Mouse (Mus musculus) ovary, postnatal 14 days (tissue): ENCODE measurements around the gene Uchl3.

Experiments
- DNase-seq: peaks from one replicate; pipeline ENCODE4 v3.0.0; 2022; ENCODE audit warnings: low spot score

Gene Uchl3

DNA sequence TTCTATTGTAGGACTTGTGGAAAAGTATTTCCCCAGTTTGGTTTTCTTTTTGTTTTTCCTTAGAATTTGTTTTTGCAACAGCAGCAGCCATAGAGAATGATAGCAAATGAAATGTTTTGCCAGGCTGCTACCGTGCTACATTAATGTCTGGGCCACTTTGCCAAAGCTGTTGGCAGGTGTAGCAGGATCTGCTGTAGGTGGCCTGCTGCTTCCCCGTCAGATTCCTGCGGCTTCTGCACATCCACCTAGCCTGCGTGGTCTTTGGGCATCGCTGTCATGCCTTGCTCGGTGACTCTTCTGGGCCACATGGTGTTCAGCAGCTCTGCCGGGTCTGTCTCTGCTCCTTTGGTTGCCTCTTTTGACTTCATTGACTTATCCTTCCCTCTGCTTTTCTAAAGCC lies 14.9 kb downstream of the Uchl3 start:
- DNase-seq = no peak

GRCm38 (mm10) chr14:101672226-101672625 lies 18.5 kb downstream of the Uchl3 start:
- DNase-seq = no peak

- no peak for DNase-seq
Observed at GRCm38 (mm10) chr14:101687696-101688095, 33.9 kb downstream of the Uchl3 start.

DNA sequence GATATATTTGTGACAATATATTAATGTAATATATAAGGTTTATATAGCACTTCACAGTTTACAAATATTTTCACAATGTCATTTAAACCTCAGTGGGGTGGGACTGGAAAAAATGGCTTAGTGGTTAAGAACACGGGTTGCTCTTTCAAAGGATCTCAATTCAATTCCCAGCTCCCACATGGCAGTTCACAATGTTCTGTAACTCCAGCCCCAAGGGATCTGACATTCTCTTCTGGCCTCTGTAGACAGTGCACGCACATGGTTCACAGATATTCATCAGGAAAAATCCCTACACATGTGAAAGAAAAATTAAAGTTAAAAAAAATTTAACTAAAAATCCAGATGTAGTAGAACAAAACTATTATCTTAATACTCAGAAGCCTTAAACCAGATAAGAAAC lies 34.6 kb downstream of the Uchl3 start:
- DNase-seq = no peak

- no peak for DNase-seq
Observed at GRCm38 (mm10) chr14:101704479-101704878, 50.7 kb downstream of the Uchl3 start.

- no peak for DNase-seq
Observed at GRCm38 (mm10) chr14:101707088-101707487, 53.3 kb downstream of the Uchl3 start.

DNA sequence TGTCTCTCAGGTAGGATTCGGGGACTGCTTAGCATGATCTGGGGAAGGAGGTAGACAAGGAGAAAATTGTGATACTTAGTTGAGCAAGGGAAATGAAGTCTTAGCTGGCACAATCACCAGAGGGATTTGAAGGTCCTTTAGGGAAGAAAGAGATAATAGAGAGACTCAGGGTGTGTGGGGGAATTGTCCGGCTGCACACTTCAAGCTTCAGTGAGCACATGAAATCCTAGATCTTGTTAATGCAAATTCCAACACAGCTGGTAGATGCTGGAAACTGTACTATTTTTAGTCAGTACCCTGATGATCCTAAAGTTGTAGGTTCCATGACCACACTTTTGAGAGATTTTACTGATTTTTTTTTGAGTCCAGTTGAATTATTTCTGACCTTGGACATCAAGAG lies 60.6 kb downstream of the Uchl3 start:
- DNase-seq = no peak

DNA sequence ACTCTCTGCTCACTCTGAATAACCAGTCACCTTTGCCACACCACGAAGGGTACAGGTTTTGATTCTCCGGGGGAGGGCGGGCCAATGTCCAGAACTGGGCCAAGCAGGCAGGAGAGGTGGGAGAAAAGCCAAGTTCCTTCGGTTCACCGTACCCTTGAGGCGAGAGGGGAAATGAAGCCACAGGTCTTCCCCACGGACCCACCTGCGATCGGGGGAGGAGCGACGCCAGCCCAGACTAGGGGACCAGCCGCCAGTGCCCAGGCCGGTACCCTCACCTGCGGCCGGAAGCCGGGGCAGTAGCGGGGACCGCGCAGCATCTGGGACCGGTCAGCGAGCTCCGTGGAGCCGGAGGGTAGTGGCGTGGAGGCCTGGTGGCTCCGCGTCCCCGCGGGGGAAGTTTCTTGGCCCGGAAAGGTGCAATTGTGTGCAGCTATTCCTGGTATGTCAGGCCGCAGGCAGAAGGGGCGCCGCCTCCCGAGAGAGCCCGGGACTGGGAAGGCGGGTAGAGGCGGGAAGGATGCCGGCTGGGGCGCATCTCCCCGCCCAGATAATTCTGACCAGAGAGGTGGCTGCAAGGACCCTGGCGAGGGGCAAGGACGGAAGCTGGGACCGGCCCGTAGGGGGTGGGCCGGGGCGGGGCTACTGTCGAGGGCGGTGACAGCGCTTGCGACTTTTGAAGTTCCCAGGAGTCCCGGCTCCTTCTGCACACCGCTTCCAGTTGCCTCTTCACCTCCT lies 75.6 kb downstream of the Uchl3 start, which contains the start of the genes Gm9922 and Lmo7:
Gm9922 (minus strand) TSS at position 578 of the 735 bp plus-strand sequence.
Lmo7 (plus strand) TSS at position 721 of the 735 bp plus-strand sequence.
- peak; percentile 48 for DNase-seq

DNA sequence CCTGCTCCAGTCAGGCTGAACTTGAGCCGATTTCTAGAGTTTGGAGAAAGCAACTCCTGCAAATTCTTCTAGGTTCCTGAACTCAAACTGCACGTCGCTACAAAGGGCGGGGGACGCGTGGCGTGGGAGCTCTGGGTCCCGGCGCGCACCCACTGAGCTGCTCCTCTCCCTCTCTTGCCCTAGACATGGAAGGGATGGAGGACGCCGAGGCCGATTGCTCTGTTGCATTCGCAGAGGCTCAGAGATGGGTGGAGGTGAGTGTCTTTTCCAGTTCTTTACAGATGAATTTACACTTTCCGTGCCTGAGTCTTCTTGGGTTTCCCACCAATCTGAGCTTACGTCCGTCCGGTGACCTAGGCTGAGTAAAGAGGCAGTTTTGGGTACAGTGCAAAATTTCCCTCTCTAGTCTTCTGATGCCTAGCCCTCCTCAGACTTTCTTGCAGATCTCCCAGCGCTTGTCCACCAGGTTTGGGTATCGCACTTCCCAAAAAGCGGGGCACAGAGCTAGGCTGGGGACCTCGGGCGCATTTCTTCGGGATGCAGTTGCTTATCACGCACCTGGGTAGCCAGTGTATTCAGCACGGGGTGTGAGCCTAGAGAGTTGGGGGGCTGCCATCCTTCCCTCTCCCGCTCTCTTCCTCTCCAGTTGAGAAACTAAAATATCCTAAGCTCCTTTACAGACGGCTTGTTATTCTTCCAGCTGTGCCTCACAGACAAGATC lies 76.4 kb downstream of the Uchl3 start:
- DNase-seq = no peak

- DNase-seq = no peak
Observed at GRCm38 (mm10) chr14:101733542-101734303, 80.0 kb downstream of the Uchl3 start.

DNA sequence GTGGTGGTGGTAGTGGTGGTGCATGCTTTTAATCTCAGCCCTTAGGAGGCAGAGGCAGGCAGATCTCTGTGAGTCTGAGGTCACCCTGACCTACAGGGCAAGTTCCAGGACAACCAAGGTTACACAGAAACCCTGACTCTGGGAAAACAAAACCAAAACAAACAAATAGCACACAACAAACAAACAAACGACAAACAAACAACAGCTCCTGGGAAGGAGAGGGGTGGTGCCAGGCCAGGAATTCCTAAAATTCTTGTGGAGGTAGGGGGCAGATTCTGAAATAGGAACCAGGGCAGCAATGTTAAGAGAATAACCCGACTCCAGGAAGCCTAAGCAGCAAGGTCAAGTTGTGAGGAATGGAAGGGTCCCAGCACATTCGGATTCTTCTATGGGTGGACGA lies 83.7 kb downstream of the Uchl3 start:
- DNase-seq = no peak
